Mouse (Mus musculus) heart, postnatal 0 days (tissue): ENCODE data around the gene Cacna1c. TPM values are rescaled to one million over a fixed set of nuclear protein-coding genes. Genes with fewer than 3 reads are reported as not detected.

Source experiments
- ATAC-seq: fragments of 200-750 bp; cut with Nextera tagmentation; 2 replicates; pipeline ENCODE4 v1.8.0; 2017; ENCODE audit warnings: low read depth, moderate number of reproducible peaks, moderate library complexity; ENCODE audit not compliant: insufficient read depth
- DNase-seq: peaks from one replicate; pipeline ENCODE4 v3.0.0-alpha.2; 2016; ENCODE audit warnings: low spot score
- H3K27ac ChIP-seq: fragments of 300-500 bp; sonication (generic); 2 replicates; pipeline ENCODE4 v1.5.1; 2014; ENCODE audit warnings: low read depth, mild to moderate bottlenecking
- H3K27me3 ChIP-seq: fragments of 300-500 bp; sonication (generic); 2 replicates; pipeline ENCODE4 v1.6.1; 2014; ENCODE audit warnings: low read length, mixed read lengths; ENCODE audit not compliant: control insufficient read depth, insufficient read depth
- H3K36me3 ChIP-seq: fragments of 300-500 bp; sonication (generic); replicated peaks from 2 replicates; pipeline ENCODE4 v1.6.1; 2014; ENCODE audit warnings: low read length, mixed read lengths; ENCODE audit not compliant: control insufficient read depth, insufficient read depth
- H3K4me1 ChIP-seq: fragments of 300-500 bp; sonication (generic); 2 replicates; pipeline ENCODE4 v1.6.1; 2014; ENCODE audit warnings: antibody characterized with exemption; ENCODE audit not compliant: control insufficient read depth, insufficient read depth
- H3K4me2 ChIP-seq: fragments of 300-500 bp; sonication (generic); 2 replicates; pipeline ENCODE4 v1.6.1; 2014; ENCODE audit warnings: low read depth, mild to moderate bottlenecking, low read length, moderate library complexity
- H3K4me3 ChIP-seq: fragments of 300-500 bp; sonication (generic); 2 replicates; pipeline ENCODE4 v1.5.1; 2014; ENCODE audit warnings: low read depth, low read length
- H3K9ac ChIP-seq: fragments of 300-500 bp; sonication (generic); replicated peaks from 2 replicates; pipeline ENCODE4 v1.6.1; 2014; ENCODE audit warnings: low read depth, low read length, mixed read lengths
- H3K9me3 ChIP-seq: fragments of 300-500 bp; sonication (generic); replicated peaks from 2 replicates; pipeline ENCODE4 v1.6.1; 2016; ENCODE audit warnings: low read length; ENCODE audit not compliant: control insufficient read depth
- CTCF ChIP-seq: IDR thresholded peaks from 2 replicates; pipeline ENCODE4 v1.5.1; 2016; ENCODE audit warnings: antibody characterized with exemption, control low read depth, low read depth
- EP300 ChIP-seq: IDR thresholded peaks from 2 replicates; pipeline ENCODE4 v1.6.1; 2016; ENCODE audit warnings: antibody characterized with exemption, low read depth
- WGBS: fragments of 180-500 bp; shearing (Covaris S2); extraction: QIAGEN DNeasy Blood & Tissue Kit; methylation state at CpG from one replicate; pipeline ENCODE4 v1.1.7; 2014; 5-methylcytosine and 5-hydroxymethylcytosine counted together
- polyA plus RNA-seq: library from polyadenylated mRNA; unstranded; fragments of >200 nt; fragmentation: Nextera tagmentation; extraction: Ambion mirVana; gene quantifications from 2 replicates; pipeline ENCODE4 v1.2.1, GENCODE M21; 2015
- total RNA-seq: library from RNA; depleted of rRNA; stranded (reverse); fragments of >200 nt; gene quantifications from 2 replicates; pipeline ENCODE4 v1.2.3, GENCODE M21; 2014; ENCODE audit warnings: low replicate concordance

Gene Cacna1c
- total and polyA plus RNA-seq, 2 experiments from 2014 or later, result 51.3 to 159 TPM

GRCm38 (mm10) chr6:118847751-118848150 is 348.5 kb downstream of the Cacna1c start:
- Histone ChIP-seq H3K27ac (peak overlapping the region; percentile 62), H3K4me3 (no peak overlapping the region), H3K4me1 (peaks cover 52% of the 10 kb centered on the region), H3K36me3 (no peaks in the 10 kb centered on the region), H3K27me3 (no peaks in the 10 kb centered on the region), H3K4me2 (no peak overlapping the region), H3K9me3 (no peaks in the 10 kb centered on the region), H3K9ac (no peak overlapping the region)
- ATAC-seq (no peak), DNase-seq (no peak)
- 55% methylated on average over 13 of the region's 13 CpGs for WGBS
- TF ChIP-seq EP300, result no peak
- no peak for TF ChIP-seq CTCF

- peak; percentile 66 for DNase-seq
- TF ChIP-seq CTCF, result no peak
- TF ChIP-seq EP300, result no peak
- Histone ChIP-seq H3K9me3 (no peaks in the 10 kb centered on the region), H3K27me3 (no peaks in the 10 kb centered on the region), H3K4me1 (peaks cover 58% of the 10 kb centered on the region), H3K9ac (no peak overlapping the region), H3K36me3 (no peaks in the 10 kb centered on the region), H3K4me3 (no peak overlapping the region), H3K4me2 (no peak overlapping the region), H3K27ac (no peak overlapping the region)
- WGBS, result 14% methylated on average over 2 of the region's 2 CpGs
- peak; percentile 66 for ATAC-seq
Measured at GRCm38 (mm10) chr6:118845829-118846228, 350.4 kb downstream of the Cacna1c start.

- no peak overlapping the region for H3K4me3 ChIP-seq
- no peaks in the 10 kb centered on the region for H3K27me3 ChIP-seq
- H3K4me2 ChIP-seq, result no peak overlapping the region
- no peak for DNase-seq
- no peak for ATAC-seq
- 52% methylated on average over 6 of the region's 6 CpGs for WGBS
- no peaks in the 10 kb centered on the region for H3K9me3 ChIP-seq
- no peak overlapping the region for H3K9ac ChIP-seq
- H3K4me1 ChIP-seq, result peaks cover 58% of the 10 kb centered on the region
- no peak overlapping the region for H3K27ac ChIP-seq
- no peak for TF ChIP-seq EP300
- no peaks in the 10 kb centered on the region for H3K36me3 ChIP-seq
Measured at GRCm38 (mm10) chr6:118845180-118845579, 351.0 kb downstream of the Cacna1c start.

- Histone ChIP-seq H3K4me1 (peaks cover 63% of the 10 kb centered on the region), H3K9me3 (no peaks in the 10 kb centered on the region), H3K36me3 (no peaks in the 10 kb centered on the region), H3K27ac (no peak overlapping the region), H3K4me3 (no peak overlapping the region), H3K9ac (no peak overlapping the region), H3K4me2 (no peak overlapping the region), H3K27me3 (no peaks in the 10 kb centered on the region)
- WGBS, result 44% methylated on average over 8 of the region's 8 CpGs
- ATAC-seq, result no peak
- no peak for DNase-seq
- TF ChIP-seq EP300, result no peak
- no peak for TF ChIP-seq CTCF
Measured at GRCm38 (mm10) chr6:118843566-118843965, 352.7 kb downstream of the Cacna1c start.

- ATAC-seq (no peak), DNase-seq (no peak)
- Histone ChIP-seq H3K4me2 (no peak overlapping the region), H3K9ac (no peak overlapping the region), H3K4me3 (no peak overlapping the region), H3K27ac (no peak overlapping the region), H3K4me1 (peaks cover 47% of the 10 kb centered on the region), H3K9me3 (no peaks in the 10 kb centered on the region), H3K27me3 (no peaks in the 10 kb centered on the region), H3K36me3 (no peaks in the 10 kb centered on the region)
- no peak for TF ChIP-seq EP300
- TF ChIP-seq CTCF, result no peak
- WGBS, result 79% methylated on average over 2 of the region's 2 CpGs
Measured at GRCm38 (mm10) chr6:118841892-118842291, 354.3 kb downstream of the Cacna1c start.
